Mouse (Mus musculus) heart, postnatal 4 days (tissue): ENCODE results near the gene Eci3. TPM values are rescaled to one million over a fixed set of nuclear protein-coding genes. Genes with fewer than 3 reads are reported as not detected.
"Not testable (repeated sequence)": the region's sequence is repeated elsewhere in the genome, so short reads cannot be mapped to it uniquely, and the experiment has no call there.

Source experiments
- DNase-seq: peaks from one replicate; pipeline ENCODE4 v3.0.0; 2021
- total RNA-seq, 2 experiments: library from RNA; stranded (reverse); gene quantifications; 2 replicates each; pipeline ENCODE4 v1.2.3; 2021

The Eci3 gene
- total RNA-seq, result 1 to 10 TPM; 1.8 to 2.1 TPM

DNA sequence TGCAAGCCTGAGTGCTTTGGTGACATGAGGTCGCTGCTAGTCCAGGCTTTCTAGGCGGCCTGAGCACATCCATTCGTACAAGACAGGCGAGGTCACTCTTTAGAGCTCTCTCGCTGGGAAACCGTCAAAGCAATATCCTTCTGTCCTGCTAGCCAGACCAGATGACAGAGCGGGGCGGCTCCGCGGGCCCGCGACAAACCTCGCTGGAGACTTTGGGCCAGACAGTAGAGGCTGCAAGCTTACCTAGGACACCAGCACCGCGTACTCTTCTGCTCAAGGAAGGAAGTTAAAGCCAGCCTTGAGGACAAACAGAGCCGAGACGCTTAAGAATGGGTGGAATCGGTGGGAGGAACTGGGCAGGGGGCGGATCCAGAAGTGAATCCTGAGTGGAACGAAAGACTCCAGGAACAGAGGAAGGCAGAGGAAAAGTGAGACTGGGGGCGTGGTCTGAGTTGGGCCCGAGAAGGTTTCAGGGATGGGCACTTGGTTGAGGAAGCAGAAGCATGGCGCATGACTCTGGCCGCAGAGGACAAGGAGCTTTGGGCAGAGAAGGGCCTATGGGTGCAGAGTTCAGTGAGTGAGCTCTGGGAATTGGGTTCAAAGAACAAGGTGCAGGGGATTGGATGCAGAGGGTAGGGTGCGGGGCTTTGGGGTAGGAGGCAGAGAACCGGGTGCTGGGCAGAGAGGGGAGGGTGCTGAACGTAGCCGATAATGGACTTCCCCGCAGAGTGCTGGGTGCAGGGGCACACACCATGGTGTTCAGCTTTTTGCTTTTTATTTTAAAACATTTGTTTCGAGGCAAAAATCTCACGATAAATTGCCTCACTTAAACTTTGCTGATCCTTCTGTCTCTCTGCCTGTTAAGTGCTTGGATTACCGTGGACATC, at the start of gene Eci3:
Eci3 (minus strand) TSS at position 300 of the 887 bp plus-strand sequence.
- DNase-seq, result peak; percentile 27

DNA sequence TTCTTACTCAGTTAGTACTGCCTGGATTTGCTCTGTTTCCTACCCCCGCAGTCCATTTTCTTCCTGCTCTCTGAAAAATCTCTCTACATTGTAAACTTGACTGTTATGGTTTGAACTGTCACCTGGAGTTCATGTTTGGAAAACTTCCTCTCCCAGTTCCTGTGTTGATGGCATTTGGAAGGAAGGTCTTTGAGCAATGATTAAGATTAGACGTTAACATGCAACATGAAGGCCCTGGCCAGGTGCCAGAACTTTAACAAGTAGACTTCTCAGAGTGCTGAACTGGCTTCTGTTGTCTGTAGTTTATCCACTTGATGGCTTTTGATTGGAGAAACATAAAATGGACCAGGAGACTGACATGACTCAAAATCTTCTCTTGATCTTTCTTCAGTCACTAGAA, 32.3 kb upstream of the Eci3 start:
- DNase-seq, result peak; percentile 34

GRCm38 (mm10) chr13:34993983-34994811, 30.6 kb upstream of the Eci3 start:
- DNase-seq, result peak; percentile 98

DNA sequence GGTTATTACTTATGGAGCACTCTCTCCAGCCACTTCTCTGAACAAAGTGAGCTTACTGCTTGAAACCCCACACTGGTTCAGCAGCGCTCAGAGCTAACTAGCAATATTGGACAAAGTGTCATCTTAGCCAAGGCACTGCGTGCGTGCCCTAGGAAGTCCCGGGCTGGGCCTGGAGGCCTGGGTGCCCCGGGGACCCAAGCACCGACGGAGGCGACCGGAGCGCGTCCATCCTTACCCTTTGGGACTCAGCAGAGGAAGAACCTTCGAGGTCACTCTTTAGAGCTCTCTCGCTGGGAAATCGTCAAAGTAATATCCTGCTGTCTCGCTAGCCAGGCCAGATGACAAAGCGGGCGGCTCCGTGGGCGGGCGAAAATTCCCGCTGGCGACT, 30.0 kb upstream of the Eci3 start:
- no peak for DNase-seq

DNA sequence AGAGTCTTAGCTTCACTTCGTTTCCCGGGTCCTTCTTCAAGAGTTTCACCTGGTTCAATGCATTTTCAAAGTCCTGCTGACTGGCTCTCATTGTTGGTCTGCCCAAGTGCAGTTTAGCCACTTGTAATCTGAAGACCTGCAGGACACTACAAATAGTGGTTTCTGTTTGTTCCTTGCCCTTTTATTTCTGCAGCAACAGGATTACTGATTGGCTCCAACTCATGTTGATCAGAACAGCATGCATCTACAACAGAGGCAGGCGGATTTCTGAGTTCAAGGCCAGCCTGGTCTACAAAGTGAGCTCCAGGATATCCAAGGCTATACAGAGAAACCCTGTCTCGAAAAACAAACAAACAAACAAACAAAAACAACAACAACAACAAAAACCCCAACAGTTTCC, 29.5 kb upstream of the Eci3 start:
- no peak for DNase-seq

- DNase-seq, result no peak
These were observed 28.1 kb upstream of the Eci3 start for GRCm38 (mm10) chr13:34991581-34992273.

GRCm38 (mm10) chr13:34983479-34983878, 19.9 kb upstream of the Eci3 start:
- not testable (repeated sequence) for DNase-seq

GRCm38 (mm10) chr13:34978635-34979034, 15.0 kb upstream of the Eci3 start:
- not testable (repeated sequence) for DNase-seq

- no peak for DNase-seq
These were observed 13.8 kb upstream of the Eci3 start for GRCm38 (mm10) chr13:34977410-34977809.

DNA sequence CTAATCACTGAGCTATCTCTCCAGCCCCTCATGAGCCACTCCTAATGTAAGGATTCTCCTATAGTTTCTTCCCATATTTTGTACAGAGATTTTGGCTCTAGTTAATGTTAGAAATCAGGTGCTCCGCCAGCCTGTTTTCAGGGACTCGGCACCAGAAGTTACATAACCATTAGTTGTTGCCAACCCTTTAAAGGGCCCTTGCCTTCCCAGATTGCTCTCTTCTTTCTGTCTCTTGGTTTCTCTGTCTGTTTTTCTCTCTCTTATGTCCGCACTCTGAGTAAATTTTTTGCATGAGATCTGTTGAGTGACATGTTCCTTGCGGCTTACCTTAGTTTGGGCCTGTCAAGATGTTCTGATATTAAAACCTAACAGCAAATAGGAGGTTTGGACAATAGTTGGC, 12.5 kb upstream of the Eci3 start:
- no peak for DNase-seq

DNA sequence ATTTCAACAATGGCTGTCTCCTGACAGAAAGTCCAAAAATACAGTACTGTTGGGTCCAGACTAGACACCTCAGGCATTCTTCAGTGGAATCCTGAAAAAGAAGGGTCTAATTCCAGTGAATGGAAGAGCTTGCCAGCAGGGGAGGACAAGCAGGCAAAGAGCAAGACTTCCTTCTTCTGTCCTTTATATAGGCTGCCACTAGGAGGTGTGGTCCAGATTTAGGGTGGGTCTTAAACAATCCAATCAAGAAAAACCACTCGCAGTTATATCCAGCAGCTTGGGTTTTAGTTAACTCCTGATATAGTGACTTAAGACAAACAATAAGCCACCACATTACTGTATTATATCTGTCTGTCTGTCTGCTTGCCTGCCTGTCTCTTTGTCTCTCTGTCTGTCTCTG, 10.2 kb upstream of the Eci3 start:
- DNase-seq, result no peak

DNA sequence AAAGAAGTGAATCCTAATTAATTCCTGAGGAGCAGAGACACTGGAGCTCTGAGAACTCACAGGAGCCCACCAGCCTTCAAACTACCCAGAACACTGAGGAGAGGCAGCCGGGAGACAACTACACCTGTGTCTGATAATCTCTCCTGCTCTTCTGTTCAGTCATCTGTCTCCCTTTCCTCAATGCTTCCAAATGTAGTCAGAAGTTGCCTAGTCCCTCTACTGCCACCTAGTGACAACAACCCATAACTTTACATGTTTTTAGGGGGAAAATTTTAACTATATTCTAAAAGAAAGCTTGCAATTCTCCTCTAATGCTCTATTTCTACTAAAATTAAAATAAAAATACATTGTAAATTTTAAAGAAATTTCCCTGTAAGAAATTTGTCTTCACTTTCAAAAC, 9.5 kb upstream of the Eci3 start:
- no peak for DNase-seq

- not testable (repeated sequence) for DNase-seq
These were observed 8.8 kb upstream of the Eci3 start for GRCm38 (mm10) chr13:34972456-34972855.

- DNase-seq, result not testable (repeated sequence)
These were observed 2.0 kb upstream of the Eci3 start for GRCm38 (mm10) chr13:34965647-34966046.

DNA sequence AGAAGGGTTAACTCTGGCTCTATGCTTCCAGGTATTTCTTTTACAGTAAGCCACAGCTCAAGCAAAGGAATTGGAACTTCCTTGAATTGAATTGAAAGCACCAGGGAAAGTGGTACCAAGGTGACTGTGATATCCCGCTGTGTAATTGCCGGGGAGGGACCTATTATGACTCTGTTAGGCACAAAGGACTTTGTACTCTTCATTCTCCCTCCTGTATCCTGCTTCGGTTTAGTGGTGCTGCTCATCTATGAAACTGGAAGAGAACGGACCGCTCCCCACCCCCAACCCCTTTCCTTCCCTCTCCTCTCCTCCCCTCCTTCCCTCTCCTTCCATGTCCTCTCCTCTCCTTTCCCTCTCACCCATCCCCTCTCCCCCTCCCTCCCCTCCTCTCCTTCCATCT, 1.3 kb upstream of the Eci3 start:
- DNase-seq, result no peak

GRCm38 (mm10) chr13:34964419-34964818, 809 bp upstream of the Eci3 start:
- DNase-seq, result no peak

DNA sequence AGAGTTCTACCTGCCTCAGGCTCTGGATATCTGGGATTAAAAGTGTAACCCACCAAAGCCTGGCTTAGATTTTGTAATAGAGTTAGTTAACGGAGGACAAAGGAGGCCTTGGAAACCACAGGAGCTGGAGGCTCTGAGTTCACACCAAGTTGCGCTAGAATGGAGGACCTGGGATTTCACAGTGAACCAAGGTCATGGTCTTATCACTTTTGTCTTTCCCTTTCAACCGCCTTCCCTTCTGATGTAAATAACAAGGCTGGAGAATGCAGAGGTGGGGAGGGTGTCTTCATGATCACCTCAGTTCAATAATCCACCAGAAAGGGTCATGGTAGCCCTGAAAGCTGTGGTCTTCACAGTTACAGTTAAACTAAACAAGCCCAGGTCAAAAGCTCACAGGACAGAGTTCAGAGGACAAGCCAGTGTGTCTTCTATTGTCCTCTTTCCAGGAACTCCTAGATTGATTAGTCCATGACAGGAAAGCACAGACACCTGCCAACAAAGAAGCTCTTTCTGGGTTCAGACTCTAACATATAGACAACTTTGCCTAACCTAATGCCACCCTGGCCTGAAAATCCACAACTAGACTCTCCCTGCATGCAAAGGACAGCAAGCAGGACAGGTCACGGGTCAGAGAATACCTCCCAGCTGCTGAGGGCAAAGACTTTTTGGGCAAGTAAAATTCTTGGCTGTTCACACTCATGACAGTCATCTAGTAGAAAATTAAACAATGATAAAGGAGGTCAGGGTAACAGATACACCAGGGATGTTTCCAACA, 2.4 kb downstream of the Eci3 start:
- no peak for DNase-seq

DNA sequence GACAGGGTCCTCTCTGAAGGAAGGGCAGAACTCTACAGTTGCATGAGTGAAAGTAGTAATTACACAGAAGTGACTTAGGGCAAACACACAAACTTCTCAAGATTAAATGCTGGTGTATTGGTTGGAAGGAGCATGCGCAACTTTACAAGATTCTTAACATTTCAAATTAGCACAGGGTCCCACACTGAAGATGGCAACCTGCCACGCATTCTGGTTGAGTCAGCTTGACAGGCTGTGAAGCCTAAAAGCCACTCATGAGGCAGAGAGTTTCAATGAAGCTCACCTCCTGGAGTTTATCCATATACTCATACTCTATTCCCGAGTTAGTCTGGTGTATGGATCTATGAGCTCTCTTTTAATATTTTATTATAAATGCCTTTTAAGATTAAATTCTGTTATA, 5.5 kb downstream of the Eci3 start:
- DNase-seq, result not testable (repeated sequence)

GRCm38 (mm10) chr13:34956901-34957300, 6.7 kb downstream of the Eci3 start:
- no peak for DNase-seq

DNA sequence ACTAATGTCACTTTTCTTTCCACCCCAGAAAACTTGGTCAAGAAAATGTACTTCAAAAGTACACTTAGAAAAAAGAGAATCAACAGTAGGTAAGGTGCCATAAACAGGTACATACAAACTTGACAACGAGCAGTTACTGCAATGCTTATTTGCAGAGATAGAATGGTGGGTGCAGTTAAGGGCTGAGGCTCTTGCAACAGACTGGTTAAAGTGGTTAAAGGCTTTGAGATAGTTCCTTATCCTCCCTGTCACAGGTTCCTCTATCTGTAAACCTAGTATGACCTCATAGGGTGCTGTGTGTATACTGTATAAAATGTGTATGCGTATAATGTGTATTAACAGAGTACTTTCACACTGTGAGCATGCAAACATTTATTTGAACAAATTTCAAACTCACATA, 12.2 kb downstream of the Eci3 start:
- not testable (repeated sequence) for DNase-seq

GRCm38 (mm10) chr13:34942370-34942769, 21.2 kb downstream of the Eci3 start:
- DNase-seq, result no peak
